Mouse (Mus musculus): Measurements from ENCODE around the gene Smarca4. TPM values are rescaled to one million over a fixed set of nuclear protein-coding genes. Genes with fewer than 3 reads are reported as not detected.

Gene Smarca4
- polyA plus RNA-seq, 1 experiment from 2014 or later: 159 TPM

DNA sequence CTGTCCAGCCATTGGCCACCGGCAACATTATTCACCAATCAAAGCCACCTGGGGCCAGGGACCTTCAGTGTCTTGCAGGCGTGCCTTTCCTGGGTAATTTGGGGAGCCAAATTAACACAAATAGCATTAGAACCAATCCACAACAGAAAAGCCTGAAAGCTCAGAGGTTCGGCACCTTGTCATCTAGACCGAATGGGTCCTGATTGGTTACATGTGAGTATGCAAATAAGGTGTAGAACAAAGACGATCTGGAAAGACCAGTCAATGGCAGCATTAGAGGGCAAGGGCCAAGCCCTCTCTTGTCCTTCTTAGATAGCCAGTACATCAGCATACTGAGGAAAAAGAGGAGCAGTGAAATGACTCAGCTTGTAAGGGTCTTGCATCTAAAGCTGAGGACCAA, 10.1 kb upstream of the Smarca4 start:
- Histone ChIP-seq H3K4me3 (no peak overlapping the region), H3K9ac (replicated peaks) (no peak overlapping the region), H3K27me3 (no peaks in the 10 kb centered on the region), H3K36me3 (no peaks in the 10 kb centered on the region), H3K4me2 (replicated peaks) (no peak overlapping the region), H3K9me3 (no peaks in the 10 kb centered on the region), H3K4me1 (no peaks in the 10 kb centered on the region), H3K27ac (replicated peaks) (no peak overlapping the region)
- no peak for ATAC-seq (replicated peaks)
- 64% methylated on average over 5 of the region's 5 CpGs for WGBS

- Histone ChIP-seq H3K27ac (replicated peaks) (no peak overlapping the region), H3K4me1 (no peaks in the 10 kb centered on the region), H3K9ac (replicated peaks) (no peak overlapping the region), H3K9me3 (no peaks in the 10 kb centered on the region), H3K4me3 (no peak overlapping the region), H3K36me3 (no peaks in the 10 kb centered on the region), H3K27me3 (no peaks in the 10 kb centered on the region), H3K4me2 (replicated peaks) (no peak overlapping the region)
- WGBS: 89% methylated on average over 1 of the region's 1 CpGs
- no peak for ATAC-seq (replicated peaks)
These were observed 9.3 kb upstream of the Smarca4 start for GRCm38 (mm10) chr9:21606648-21607047.

DNA sequence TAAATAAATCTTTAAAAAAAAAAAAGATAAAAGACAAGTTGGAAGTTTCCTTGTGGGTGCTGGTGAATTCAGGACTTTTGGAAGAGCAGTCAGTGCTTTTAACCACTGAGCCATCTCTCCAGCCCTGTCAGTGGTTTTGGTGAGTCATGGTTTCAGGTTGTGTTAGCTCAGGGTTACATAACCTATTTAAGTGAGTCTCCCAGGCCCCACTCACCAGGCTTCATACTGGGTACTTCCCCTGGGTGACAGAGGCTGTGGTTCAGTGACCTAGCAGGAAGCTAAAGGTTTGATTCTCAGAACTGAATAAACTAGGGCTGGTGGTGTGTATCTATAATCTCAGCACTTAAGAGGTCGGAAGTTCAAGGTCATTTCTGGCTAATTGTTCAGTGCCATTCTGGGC, 6.1 kb upstream of the Smarca4 start:
- H3K9me3 ChIP-seq: no peaks in the 10 kb centered on the region
- H3K4me2 ChIP-seq (replicated peaks): no peak overlapping the region
- H3K27me3 ChIP-seq: no peaks in the 10 kb centered on the region
- no peak overlapping the region for H3K4me3 ChIP-seq
- H3K27ac ChIP-seq (replicated peaks): no peak overlapping the region
- H3K4me1 ChIP-seq: peaks cover 3% of the 10 kb centered on the region; the same call in 1 of the 2 replicates
- no peak for ATAC-seq (replicated peaks)
- WGBS: 90% methylated on average over 1 of the region's 1 CpGs
- no peaks in the 10 kb centered on the region for H3K36me3 ChIP-seq
- H3K9ac ChIP-seq (replicated peaks): no peak overlapping the region

GRCm38 (mm10) chr9:21614864-21615616, 929 bp upstream of the Smarca4 start:
- no peaks in the 10 kb centered on the region for H3K36me3 ChIP-seq
- H3K4me3 ChIP-seq: peak overlapping the region; percentile 62
- 76% methylated on average over 15 of the region's 15 CpGs for whole genome bisulfite sequencing
- no peaks in the 10 kb centered on the region for H3K9me3 ChIP-seq
- peak overlapping the region; percentile 98 for H3K27ac ChIP-seq (replicated peaks)
- no peak for ATAC-seq (replicated peaks)
- H3K4me2 ChIP-seq (replicated peaks): peak overlapping the region; percentile 50
- peak overlapping the region; percentile 65 for H3K9ac ChIP-seq (replicated peaks)
- peaks cover 32% of the 10 kb centered on the region for H3K4me1 ChIP-seq
- no peaks in the 10 kb centered on the region for H3K27me3 ChIP-seq

- Histone ChIP-seq H3K9ac (replicated peaks) (peak overlapping the region; percentile 91), H3K4me1 (peaks cover 42% of the 10 kb centered on the region), H3K4me2 (replicated peaks) (peak overlapping the region; percentile 70), H3K36me3 (no peaks in the 10 kb centered on the region), H3K27me3 (no peaks in the 10 kb centered on the region), H3K27ac (replicated peaks) (peak overlapping the region; percentile 98), H3K4me3 (peak overlapping the region; percentile 62), H3K9me3 (no peaks in the 10 kb centered on the region)
- under 1% methylated on average over 56 of the region's 57 CpGs for WGBS
- peak; percentile 84 for ATAC-seq (replicated peaks)
These were observed 338 bp downstream of the Smarca4 start for GRCm38 (mm10) chr9:21616232-21616781.

GRCm38 (mm10) chr9:21617066-21617465, 1.1 kb downstream of the Smarca4 start:
- WGBS: under 1% methylated on average over 10 of the region's 10 CpGs
- no peak for ATAC-seq (replicated peaks)
- peak overlapping the region; percentile 62 for H3K4me3 ChIP-seq
- H3K4me2 ChIP-seq (replicated peaks): peak overlapping the region; percentile 70
- no peaks in the 10 kb centered on the region for H3K9me3 ChIP-seq
- no peaks in the 10 kb centered on the region for H3K27me3 ChIP-seq
- H3K36me3 ChIP-seq: no peaks in the 10 kb centered on the region
- peak overlapping the region; percentile 98 for H3K27ac ChIP-seq (replicated peaks)
- H3K4me1 ChIP-seq: peaks cover 42% of the 10 kb centered on the region
- peak overlapping the region; percentile 91 for H3K9ac ChIP-seq (replicated peaks)

- Histone ChIP-seq H3K27ac (replicated peaks) (no peak overlapping the region), H3K9me3 (no peaks in the 10 kb centered on the region), H3K4me1 (peaks cover 49% of the 10 kb centered on the region), H3K4me2 (replicated peaks) (no peak overlapping the region), H3K4me3 (no peak overlapping the region), H3K27me3 (no peaks in the 10 kb centered on the region), H3K36me3 (no peaks in the 10 kb centered on the region), H3K9ac (replicated peaks) (no peak overlapping the region)
- no peak for ATAC-seq (replicated peaks)
- 83% methylated on average over 4 of the region's 4 CpGs for WGBS
These were observed 4.3 kb downstream of the Smarca4 start for GRCm38 (mm10) chr9:21620229-21620628.

GRCm38 (mm10) chr9:21622676-21623075, 6.7 kb downstream of the Smarca4 start:
- Histone ChIP-seq H3K27ac (replicated peaks) (no peak overlapping the region), H3K9ac (replicated peaks) (no peak overlapping the region), H3K4me1 (peaks cover 48% of the 10 kb centered on the region), H3K36me3 (no peaks in the 10 kb centered on the region), H3K4me2 (replicated peaks) (no peak overlapping the region), H3K4me3 (no peak overlapping the region), H3K9me3 (no peaks in the 10 kb centered on the region), H3K27me3 (no peaks in the 10 kb centered on the region)
- 92% methylated on average over 1 of the region's 1 CpGs for WGBS
- no peak for ATAC-seq (replicated peaks)

GRCm38 (mm10) chr9:21625342-21626339, 9.7 kb downstream of the Smarca4 start:
- Histone ChIP-seq H3K4me2 (replicated peaks) (no peak overlapping the region), H3K9ac (replicated peaks) (no peak overlapping the region), H3K27me3 (no peaks in the 10 kb centered on the region), H3K36me3 (no peaks in the 10 kb centered on the region), H3K9me3 (no peaks in the 10 kb centered on the region), H3K27ac (replicated peaks) (no peak overlapping the region), H3K4me1 (peaks cover 24% of the 10 kb centered on the region), H3K4me3 (no peak overlapping the region)
- WGBS: 86% methylated on average over 10 of the region's 10 CpGs
- no peak for ATAC-seq (replicated peaks)

DNA sequence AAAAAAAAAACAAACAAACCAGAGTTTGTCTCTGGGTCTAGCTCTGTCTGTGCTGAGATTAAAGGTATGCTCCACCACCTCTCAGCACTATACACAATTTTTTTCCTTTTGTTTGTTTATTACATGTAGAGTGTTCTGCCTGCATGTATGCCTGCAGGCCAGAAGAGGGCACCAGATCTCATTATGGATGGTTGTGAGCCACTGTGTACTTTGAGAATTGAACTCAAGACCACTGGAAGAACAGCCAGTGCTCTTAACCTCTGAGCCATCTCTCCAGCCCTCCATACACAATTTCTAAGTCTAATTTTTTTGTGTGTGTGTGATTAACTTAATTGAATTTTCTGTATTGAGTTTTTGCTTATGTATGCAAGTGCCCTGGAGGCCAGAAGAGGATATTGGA, 10.6 kb downstream of the Smarca4 start:
- no peak for ATAC-seq (replicated peaks)
- 0 out of 2 replicates have a peak, but pooled peaks cover 4% of the 10 kb centered on the region for H3K36me3 ChIP-seq
- H3K4me2 ChIP-seq (replicated peaks): no peak overlapping the region
- no peak overlapping the region for H3K27ac ChIP-seq (replicated peaks)
- H3K9me3 ChIP-seq: no peaks in the 10 kb centered on the region
- no peak overlapping the region for H3K4me3 ChIP-seq
- no peak overlapping the region for H3K9ac ChIP-seq (replicated peaks)
- H3K27me3 ChIP-seq: no peaks in the 10 kb centered on the region
- H3K4me1 ChIP-seq: peaks cover 19% of the 10 kb centered on the region

DNA sequence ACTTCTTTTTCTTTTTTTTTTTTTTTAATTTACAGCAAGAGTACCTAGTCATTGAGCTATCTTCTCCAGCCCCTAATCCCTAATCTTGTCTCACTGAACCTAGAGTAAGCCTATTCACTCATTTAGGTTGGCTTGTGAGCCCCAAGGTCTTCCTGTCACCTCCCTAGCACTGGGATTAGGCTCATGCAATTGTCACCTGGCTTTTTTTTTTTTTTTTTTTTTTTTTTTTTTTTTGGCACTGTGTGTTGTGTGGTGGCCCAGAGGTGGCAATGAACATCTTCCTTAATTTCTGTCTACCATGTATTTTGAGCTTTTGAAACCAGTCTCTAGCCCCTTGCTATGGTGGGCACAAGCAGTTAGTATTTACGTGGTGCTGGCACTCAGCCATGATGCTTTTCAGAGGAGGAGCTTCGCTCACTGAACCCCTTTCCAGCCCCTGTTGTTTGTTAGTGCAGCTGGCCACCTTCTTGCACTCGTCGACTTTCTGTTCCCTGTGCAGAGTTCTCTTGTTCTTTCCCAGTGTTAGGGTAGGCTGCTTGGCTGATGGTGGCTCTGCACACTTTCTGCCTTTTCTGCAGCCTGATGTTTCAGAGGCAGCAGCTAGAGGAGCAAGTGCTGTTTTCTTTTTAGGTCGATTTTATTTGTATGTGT, 11.3 kb downstream of the Smarca4 start:
- H3K4me1 ChIP-seq: peaks cover 19% of the 10 kb centered on the region
- peak overlapping the region; percentile 58 for H3K27ac ChIP-seq (replicated peaks)
- no peak overlapping the region for H3K4me3 ChIP-seq
- 41% methylated on average over 5 of the region's 5 CpGs for WGBS
- H3K36me3 ChIP-seq: 0 out of 2 replicates have a peak, but pooled peaks cover 4% of the 10 kb centered on the region
- no peak overlapping the region for H3K4me2 ChIP-seq (replicated peaks)
- H3K27me3 ChIP-seq: no peaks in the 10 kb centered on the region
- no peak overlapping the region for H3K9ac ChIP-seq (replicated peaks)
- H3K9me3 ChIP-seq: no peaks in the 10 kb centered on the region
- no peak for ATAC-seq (replicated peaks)

Measured in forebrain, embryonic 15.5 days (tissue).